Mouse (Mus musculus) adipose tissue, adult 10 weeks (tissue): Measurements from ENCODE around the gene Ip6k1. TPM values are rescaled to one million over a fixed set of nuclear protein-coding genes. Genes with fewer than 3 reads are reported as not detected.

ENCODE experiments used
- polyA plus RNA-seq: library from polyadenylated mRNA; stranded (reverse); fragments of 350-450 nt; fragmentation: Illumina TruSeq; extraction: RNeasy Lipid Tissue Mini Kit (QIAGEN cat#74804); gene quantifications from one replicate; pipeline ENCODE4 v1.2.3, GENCODE M21; 2014; ENCODE audit warnings: low read depth, low replicate concordance

Gene Ip6k1
- 73.8 TPM for polyA plus RNA-seq

GRCm38 (mm10) chr9:108001922-108002770, at the start of gene Ip6k1:
Gene Ip6k1, plus strand, starts transcription at chr9:108002501.

DNA sequence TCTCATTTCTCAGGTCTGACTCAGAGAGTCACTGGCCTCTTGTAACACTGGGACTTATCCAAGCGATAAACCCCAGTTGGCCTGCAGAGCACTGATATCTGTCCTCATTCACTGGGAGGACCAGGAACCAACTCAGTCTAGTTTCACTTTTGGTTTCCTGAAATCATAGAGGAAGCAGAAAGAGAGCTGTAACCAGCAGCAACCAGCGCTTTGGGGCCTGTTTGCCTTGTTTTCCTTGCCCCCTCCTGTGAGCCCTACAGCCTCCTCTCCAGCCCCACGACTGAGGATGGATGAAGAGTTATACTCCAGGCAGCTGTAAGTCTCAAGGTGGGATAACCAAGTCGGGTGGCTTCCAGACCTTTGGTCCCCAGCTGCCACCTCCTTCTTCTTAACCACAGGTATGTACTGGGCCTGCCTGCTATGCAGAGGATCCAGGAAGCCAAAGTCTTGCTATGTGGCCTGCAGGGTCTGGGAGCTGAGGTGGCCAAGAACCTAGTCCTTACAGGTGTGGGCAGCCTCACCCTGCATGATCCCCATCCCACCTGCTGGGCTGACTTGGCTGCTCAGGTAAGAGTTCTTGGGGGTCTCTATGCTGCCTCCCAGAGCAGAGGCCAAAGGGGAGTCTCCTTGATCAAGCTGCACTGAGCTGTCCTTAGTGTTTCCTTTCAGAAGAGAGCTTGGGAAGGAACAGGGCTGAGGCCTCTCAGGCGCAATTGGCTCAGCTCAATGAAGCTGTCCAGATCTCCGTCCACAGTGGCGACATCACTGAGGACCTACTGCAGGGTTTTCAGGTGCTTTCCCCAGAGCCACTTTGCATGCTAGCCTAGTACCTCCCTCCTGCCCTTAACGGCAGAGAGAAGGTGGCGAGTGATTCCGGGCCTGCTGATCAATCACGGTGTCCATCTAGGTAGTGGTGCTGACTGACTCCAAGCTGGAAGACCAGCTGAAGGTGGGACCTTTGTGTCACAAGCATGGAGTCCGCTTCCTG, 26.6 kb upstream of the Ip6k1 start, which contains the start of gene Uba7:
Gene Uba7 (plus strand): TSS at position 107 of the 988 bp plus-strand sequence.

GRCm38 (mm10) chr9:107982681-107983346, 19.5 kb upstream of the Ip6k1 start, which contains the start of gene Gm20661:
Gene Gm20661, plus strand, starts transcription at chr9:107983058.

DNA sequence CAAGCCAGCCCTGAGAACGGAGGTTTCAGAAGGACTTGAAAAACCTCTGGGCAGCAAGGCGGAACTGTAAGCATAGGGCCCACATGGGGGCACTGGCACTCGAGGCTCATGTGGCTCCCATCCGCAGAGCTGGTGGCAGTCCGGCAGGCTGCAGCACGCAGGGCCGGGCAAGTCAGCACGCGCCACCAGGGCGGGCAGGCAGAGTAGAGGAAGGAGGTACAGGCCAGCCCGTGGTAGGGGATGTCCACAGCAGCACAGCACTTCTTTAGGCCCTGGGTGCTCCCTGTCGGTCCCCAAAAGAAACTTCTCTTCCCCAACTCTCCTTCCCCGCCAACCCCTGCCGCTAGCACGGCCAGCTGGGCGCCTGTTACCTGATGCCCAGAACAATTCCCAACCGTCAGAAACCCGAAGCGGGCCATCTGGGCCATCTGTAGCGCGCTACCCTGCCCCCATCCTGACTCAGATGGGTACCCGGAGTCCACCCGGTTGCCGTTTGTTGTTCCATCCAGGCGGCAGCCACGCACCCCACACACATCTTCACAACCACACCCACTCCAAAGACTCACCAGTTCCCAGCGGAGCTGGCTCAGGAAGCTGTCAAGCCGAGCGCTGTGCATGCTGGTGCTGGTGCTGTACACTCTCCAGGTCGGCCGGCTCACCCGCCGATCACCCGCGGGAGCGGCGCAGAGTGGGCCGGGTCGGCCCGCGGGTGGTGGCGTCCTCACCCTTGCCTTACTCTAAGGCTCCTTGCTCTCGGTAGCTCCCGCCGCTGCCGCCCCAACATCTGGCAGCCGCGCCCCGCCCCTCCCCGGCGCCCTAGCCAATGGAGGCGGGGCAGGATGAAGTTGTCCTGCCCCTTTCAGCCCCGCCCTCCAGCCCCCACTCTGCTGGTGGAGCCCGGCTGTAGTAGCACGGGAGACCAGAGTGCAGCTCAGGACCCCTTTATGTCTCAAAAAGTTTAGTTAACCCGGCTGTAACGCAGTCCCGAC, 16.9 kb upstream of the Ip6k1 start, which contains the start of gene Inka1:
Gene Inka1 (minus strand): TSS at position 749 of the 989 bp plus-strand sequence.

GRCm38 (mm10) chr9:107992197-107992596, 10.1 kb upstream of the Ip6k1 start, which contains the start of gene Cdhr4:
Gene Cdhr4, plus strand, starts transcription at chr9:107992497.

GRCm38 (mm10) chr9:107996049-107996448, 6.3 kb upstream of the Ip6k1 start, which contains the start of gene Gm20662:
Gene Gm20662, plus strand, starts transcription at chr9:107996349.

DNA sequence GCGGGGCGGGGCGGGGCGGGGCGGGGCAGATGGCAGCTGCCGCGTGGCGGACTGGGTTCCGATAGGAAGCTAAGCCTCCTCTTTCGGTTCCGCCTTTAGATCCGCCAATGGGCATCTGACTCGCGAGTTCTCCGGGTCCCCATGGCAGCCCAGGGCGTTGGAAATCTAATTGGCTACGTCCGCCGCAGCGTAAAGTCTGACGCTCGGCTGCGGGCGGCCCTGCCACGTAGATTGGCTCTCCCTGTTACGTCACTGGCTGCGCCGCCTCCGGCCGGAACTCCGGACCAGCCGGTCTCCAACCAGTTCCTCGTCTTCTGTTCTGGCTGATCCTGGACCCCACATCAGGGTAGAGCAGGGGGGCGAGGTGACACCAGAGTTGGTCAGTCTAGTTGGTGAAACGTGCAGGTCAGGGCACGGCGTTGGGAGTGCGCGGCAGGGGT, 46.7 kb downstream of the Ip6k1 start, which contains the start of gene Gmppb:
Gene Gmppb (plus strand): TSS at position 227 of the 440 bp plus-strand sequence.

GRCm38 (mm10) chr9:108052885-108053664, 50.8 kb downstream of the Ip6k1 start, which contains the start of gene Amigo3:
Gene Amigo3, plus strand, starts transcription at chr9:108053159.

GRCm38 (mm10) chr9:108080168-108080567, 77.9 kb downstream of the Ip6k1 start, which contains the start of gene Mst1:
Gene Mst1, plus strand, starts transcription at chr9:108080436.

DNA sequence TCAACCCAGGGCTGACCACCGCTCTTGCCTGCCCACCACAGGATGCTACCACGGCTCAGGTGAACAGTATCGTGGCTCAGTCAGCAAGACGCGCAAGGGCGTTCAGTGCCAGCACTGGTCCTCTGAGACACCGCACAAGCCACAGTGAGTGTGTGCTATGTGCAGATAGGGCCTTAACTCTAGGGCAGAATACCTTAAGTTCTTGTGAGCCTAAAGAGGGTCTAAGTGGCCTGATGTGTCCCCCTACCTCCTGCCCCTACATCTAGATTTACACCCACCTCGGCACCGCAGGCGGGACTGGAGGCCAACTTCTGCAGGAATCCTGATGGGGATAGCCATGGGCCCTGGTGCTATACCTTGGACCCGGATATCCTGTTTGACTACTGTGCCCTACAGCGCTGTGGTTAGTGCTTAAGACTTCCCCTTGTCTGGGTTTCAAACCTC, 80.7 kb downstream of the Ip6k1 start, which contains the start of gene Rnf123:
Gene Rnf123 (minus strand): TSS at position 359 of the 444 bp plus-strand sequence.

GRCm38 (mm10) chr9:108094184-108094941, 92.1 kb downstream of the Ip6k1 start, which contains the start of gene Apeh:
Gene Apeh, minus strand, starts transcription at chr9:108094606.

Other genes with a start within 250 kb of the Ip6k1 start
- gene Rbm5, start 231.5 kb upstream of the Ip6k1 start, polyA plus RNA-seq, result 101 TPM
- gene Rbm6, start 129.3 kb upstream of the Ip6k1 start, polyA plus RNA-seq, result 49.4 TPM
- 14.8 TPM for gene Mon1a, start 114.3 kb upstream of the Ip6k1 start, polyA plus RNA-seq
- gene Mst1r, start 95.6 kb upstream of the Ip6k1 start, polyA plus RNA-seq, result 10.8 TPM
- gene Actl11, start 74.0 kb upstream of the Ip6k1 start, polyA plus RNA-seq, result 5.8 TPM
- gene Camkv, start 66.8 kb upstream of the Ip6k1 start, polyA plus RNA-seq, result 0.51 TPM
- 1.1 TPM for gene Traip, start 52.4 kb upstream of the Ip6k1 start, polyA plus RNA-seq
- 30.8 TPM for gene Uba7, start 27.0 kb upstream of the Ip6k1 start, polyA plus RNA-seq
- gene Gm20661, start 19.4 kb upstream of the Ip6k1 start, polyA plus RNA-seq, result 1.5 TPM
- 7.1 TPM for gene Inka1, start 16.6 kb upstream of the Ip6k1 start, polyA plus RNA-seq
- gene Cdhr4, start 10.0 kb upstream of the Ip6k1 start, polyA plus RNA-seq, result 13.2 TPM
- gene Gm20662, start 6.2 kb upstream of the Ip6k1 start, polyA plus RNA-seq, result 1.5 TPM
- gene Gmppb, start 46.7 kb downstream of the Ip6k1 start, polyA plus RNA-seq, result 51.6 TPM
- gene Amigo3, start 50.7 kb downstream of the Ip6k1 start, polyA plus RNA-seq, result 4.1 TPM
- gene Mst1, start 77.9 kb downstream of the Ip6k1 start, polyA plus RNA-seq, result 0.15 TPM
- gene Rnf123, start 80.8 kb downstream of the Ip6k1 start, polyA plus RNA-seq, result 44.0 TPM
- gene Apeh, start 92.1 kb downstream of the Ip6k1 start, polyA plus RNA-seq, result 51.9 TPM
- gene Bsn, start 187.9 kb downstream of the Ip6k1 start, polyA plus RNA-seq, result 1.1 TPM